Mouse (Mus musculus): ENCODE measurements at regions not wholly inside any gene's neighbourhood (a gene's known extent, or its start where the extent isn't known, plus 50 kb on each side); places are given as distances from the start of the nearest gene placed in this dataset.

GRCm38 (mm10) chr1:183504103-183504841 lies 86.3 kb downstream of the Hhipl2 start:
- ATAC-seq: no peak

- ATAC-seq: no peak
Observed at GRCm38 (mm10) chr1:183507893-183508292, 89.9 kb downstream of the Hhipl2 start.

- no peak for ATAC-seq
Observed at GRCm38 (mm10) chr1:183510759-183511158, 92.7 kb downstream of the Hhipl2 start.

- ATAC-seq: no peak
Observed at GRCm38 (mm10) chr1:183513876-183514275, 95.9 kb downstream of the Hhipl2 start.

GRCm38 (mm10) chr1:183514281-183514983 lies 96.4 kb downstream of the Hhipl2 start:
- no peak for ATAC-seq

- ATAC-seq: no peak
Observed at GRCm38 (mm10) chr1:183514984-183515287, 96.9 kb downstream of the Hhipl2 start.

GRCm38 (mm10) chr1:183516167-183516566 lies 98.2 kb downstream of the Hhipl2 start:
- no peak for ATAC-seq

GRCm38 (mm10) chr1:183517236-183517635 lies 99.2 kb downstream of the Hhipl2 start:
- ATAC-seq: no peak

- ATAC-seq: no peak
Observed at GRCm38 (mm10) chr1:183521569-183521968, 103.6 kb downstream of the Hhipl2 start.

GRCm38 (mm10) chr1:183533386-183533785 lies 115.4 kb downstream of the Hhipl2 start:
- no peak for ATAC-seq

GRCm38 (mm10) chr1:183548752-183549387 lies 130.9 kb downstream of the Hhipl2 start:
- ATAC-seq: no peak

GRCm38 (mm10) chr1:183552617-183553016 lies 134.6 kb downstream of the Hhipl2 start:
- no peak for ATAC-seq

- no peak for ATAC-seq
Observed at GRCm38 (mm10) chr1:183553219-183553618, 135.2 kb downstream of the Hhipl2 start.

GRCm38 (mm10) chr1:183562853-183563252 lies 144.8 kb downstream of the Hhipl2 start:
- ATAC-seq: no peak

GRCm38 (mm10) chr1:183573621-183574585 lies 155.9 kb downstream of the Hhipl2 start:
- ATAC-seq: no peak

- ATAC-seq: no peak
Observed at GRCm38 (mm10) chr1:183584861-183585260, 166.8 kb downstream of the Hhipl2 start.

GRCm38 (mm10) chr1:183586406-183586805 lies 168.4 kb downstream of the Hhipl2 start:
- ATAC-seq: no peak

GRCm38 (mm10) chr1:183595306-183595705 lies 177.3 kb downstream of the Hhipl2 start:
- no peak for ATAC-seq

GRCm38 (mm10) chr1:183600466-183600865 lies 182.5 kb downstream of the Hhipl2 start:
- ATAC-seq: no peak

GRCm38 (mm10) chr1:183611966-183612694 lies 194.1 kb downstream of the Hhipl2 start:
- ATAC-seq: no peak

- ATAC-seq: no peak
Observed at GRCm38 (mm10) chr1:183619451-183620059, 201.5 kb downstream of the Hhipl2 start.

All from inflammation-experienced regulatory T-cells, adult 6 months (primary cell).